Mouse (Mus musculus) heart, embryonic 10.5 days (tissue): ENCODE measurements around the gene Fgf8. TPM values are rescaled to one million over a fixed set of nuclear protein-coding genes. Genes with fewer than 3 reads are reported as not detected.

ENCODE experiments used
- DNase-seq: peaks from one replicate; pipeline ENCODE4 v3.0.0-alpha.2; 2017; ENCODE audit warnings: low spot score
- H3K27ac ChIP-seq: fragments of 300-500 bp; sonication (generic); 2 replicates; pipeline ENCODE4 v1.5.1; 2016; ENCODE audit warnings: mild to moderate bottlenecking
- H3K27me3 ChIP-seq: fragments of 300-500 bp; sonication (generic); 2 replicates; pipeline ENCODE4 v1.6.1; 2016; ENCODE audit warnings: mild to moderate bottlenecking; ENCODE audit not compliant: poor library complexity, insufficient read depth, severe bottlenecking
- H3K36me3 ChIP-seq: fragments of 300-500 bp; sonication (generic); 2 replicates; pipeline ENCODE4 v1.6.1; 2016; ENCODE audit warnings: mild to moderate bottlenecking, moderate library complexity
- H3K4me1 ChIP-seq: fragments of 300-500 bp; sonication (generic); 2 replicates; pipeline ENCODE4 v1.6.1; 2016; ENCODE audit warnings: mild to moderate bottlenecking
- H3K4me3 ChIP-seq: fragments of 300-500 bp; sonication (generic); 2 replicates; pipeline ENCODE4 v1.5.1; 2016; ENCODE audit warnings: mild to moderate bottlenecking, moderate library complexity
- H3K9me3 ChIP-seq: fragments of 300-500 bp; sonication (generic); 2 replicates; pipeline ENCODE4 v1.6.1; 2016; ENCODE audit warnings: mild to moderate bottlenecking, moderate library complexity
- WGBS: fragments of 180-500 bp; shearing (Covaris S2); methylation state at CpG from one replicate; pipeline ENCODE4 v1.1.7; 2016; 5-methylcytosine and 5-hydroxymethylcytosine counted together
- polyA plus RNA-seq: library from polyadenylated mRNA; unstranded; fragments of >200 nt; fragmentation: Nextera tagmentation; extraction: Ambion mirVana; gene quantifications from 2 replicates; pipeline ENCODE4 v1.2.1, GENCODE M21; 2016

Gene Fgf8
- polyA plus RNA-seq, 1 experiment from 2014 or later: 8.8 TPM

DNA sequence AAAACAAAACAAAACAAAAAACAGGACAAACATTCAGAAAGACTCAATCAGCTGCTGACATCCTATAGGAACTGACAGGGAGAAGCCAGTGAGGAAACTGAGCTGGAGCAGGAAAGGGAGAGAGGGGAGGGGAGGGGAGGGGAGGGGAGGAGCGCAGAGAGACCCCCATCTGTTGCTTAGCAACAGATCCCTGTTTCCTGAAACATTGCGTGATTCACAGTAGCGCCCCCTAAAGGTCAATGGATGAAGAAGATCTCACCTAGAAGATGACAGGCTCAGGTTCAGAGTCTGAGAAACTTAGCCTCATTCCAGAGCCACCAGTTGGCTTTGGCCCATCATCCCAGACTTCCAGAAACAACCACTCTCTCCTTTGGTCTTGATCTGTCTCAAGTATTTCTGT is 48.7 kb downstream of the Fgf8 start:
- H3K4me3 ChIP-seq: no peak overlapping the region
- DNase-seq: no peak

DNA sequence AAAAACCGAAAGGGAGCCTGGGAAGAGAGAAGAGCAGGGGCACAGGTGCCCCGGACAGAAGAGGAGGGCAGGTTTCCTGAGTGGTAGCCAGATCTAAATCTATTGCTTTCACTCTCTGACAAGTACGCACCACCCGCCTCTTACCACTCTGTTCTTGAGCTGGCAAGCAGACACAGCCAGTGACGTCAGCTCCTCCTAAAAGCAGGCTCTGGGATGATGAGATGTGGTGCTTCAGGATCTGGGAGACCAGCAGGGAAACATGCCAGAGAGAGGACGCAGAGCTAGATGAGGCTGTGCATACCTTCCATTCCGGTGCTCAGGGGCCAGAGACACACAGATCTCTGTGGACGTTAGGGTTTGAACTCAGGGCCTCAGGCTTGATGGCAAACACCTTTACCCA is 50.5 kb downstream of the Fgf8 start:
- H3K9me3 ChIP-seq: no peaks in the 10 kb centered on the region
- peaks cover 16% of the 10 kb centered on the region for H3K4me1 ChIP-seq
- H3K4me3 ChIP-seq: no peak overlapping the region
- no peak for DNase-seq
- H3K27me3 ChIP-seq: no peaks in the 10 kb centered on the region
- 81% methylated on average over 8 of the region's 8 CpGs for WGBS
- H3K36me3 ChIP-seq: peaks cover 4% of the 10 kb centered on the region; the same call in 1 of the 2 replicates
- H3K27ac ChIP-seq: no peak overlapping the region

More for the DNA sequence above, 48.7 kb downstream of the Fgf8 start:
- Histone ChIP-seq H3K27ac (no peak overlapping the region), H3K36me3 (peaks cover 4% of the 10 kb centered on the region; the same call in 1 of the 2 replicates), H3K27me3 (no peaks in the 10 kb centered on the region), H3K9me3 (no peaks in the 10 kb centered on the region), H3K4me1 (peaks cover 16% of the 10 kb centered on the region)
- 59% methylated on average over 3 of the region's 3 CpGs for WGBS

GRCm38 (mm10) chr19:45691001-45691535 is 51.6 kb downstream of the Fgf8 start:
- no peaks in the 10 kb centered on the region for H3K27me3 ChIP-seq
- H3K27ac ChIP-seq: no peak overlapping the region
- H3K4me3 ChIP-seq: no peak overlapping the region
- peaks cover 4% of the 10 kb centered on the region; the same call in 1 of the 2 replicates for H3K36me3 ChIP-seq
- H3K4me1 ChIP-seq: peaks cover 10% of the 10 kb centered on the region
- H3K9me3 ChIP-seq: no peaks in the 10 kb centered on the region
- DNase-seq: no peak
- WGBS: 70% methylated on average over 8 of the region's 8 CpGs

- no peak overlapping the region for H3K4me3 ChIP-seq
- no peak for DNase-seq
- H3K9me3 ChIP-seq: no peaks in the 10 kb centered on the region
- H3K36me3 ChIP-seq: no peaks in the 10 kb centered on the region
- peaks cover 3% of the 10 kb centered on the region; the same call in 1 of the 2 replicates for H3K27me3 ChIP-seq
- no peak overlapping the region for H3K27ac ChIP-seq
- no peaks in the 10 kb centered on the region for H3K4me1 ChIP-seq
- WGBS: 66% methylated on average over 4 of the region's 4 CpGs
Observed at GRCm38 (mm10) chr19:45687001-45687400, 55.7 kb downstream of the Fgf8 start.

Other genes starting within 250 kb of the Fgf8 start
- gene Poll, start 182.4 kb downstream of the Fgf8 start, polyA plus RNA-seq: 19.2 and 19.4 TPM in 2 replicates
- gene Gm17018, start 182.3 kb downstream of the Fgf8 start, polyA plus RNA-seq: 32.5 and 35.0 TPM in 2 replicates
- 5.5 and 6.0 TPM in 2 replicates for gene Fbxw4, start 82.6 kb downstream of the Fgf8 start, polyA plus RNA-seq
- gene Npm3, start 6.7 kb upstream of the Fgf8 start, polyA plus RNA-seq: 12.3 and 13.6 TPM in 2 replicates
- 39.6 and 52.5 TPM in 2 replicates for gene Mgea5, start 40.9 kb upstream of the Fgf8 start, polyA plus RNA-seq
- 0.35 and 0.53 TPM in 2 replicates for gene Kcnip2, start 73.1 kb upstream of the Fgf8 start, polyA plus RNA-seq